13 mouse cellular contexts compared by ENCODE assay signal in genomic region chr6:145713241-145714114, GRCm38 (mm10). TPM values are rescaled to one million over a fixed set of nuclear protein-coding genes. Genes with fewer than 3 reads are reported as not detected.
A peak's percentile ranks its signal among the peaks of the same experiment; 100 is the strongest.
DNase-seq lines count a peak whose midpoint lies in the region; ATAC-seq and TF ChIP-seq lines count a peak whose summit lies in the region.
"Had no signal": no experiment of that assay in that cellular context is flagged by ENCODE, and none has a peak within 500 bp of the region (broad histone marks: within the 10 kb centered on the region; RNA-seq: fewer than 3 reads in every experiment).

No protein-coding gene starts in this region.

- no peak overlapping the region for H3K4me2 ChIP-seq in hindbrain, embryonic 14.5 days (replicated peaks)
- H3K4me2 ChIP-seq in midbrain, postnatal 0 days (ENCODE audit: low read depth, low read length, poor library complexity, severe bottlenecking): no peak overlapping the region
- H3K4me2 ChIP-seq: liver, embryonic 11.5 days had no signal

- H3K27ac ChIP-seq in hindbrain, embryonic 10.5 days: peak overlapping the region; percentile 60
- no peak overlapping the region for H3K27ac ChIP-seq in hindbrain, embryonic 14.5 days
- peak overlapping the region; percentile 1; the same call in 1 of the 2 replicates for H3K27ac ChIP-seq in embryonic facial prominence, embryonic 10.5 days (replicated peaks)
- H3K27ac ChIP-seq in midbrain, postnatal 0 days (ENCODE audit: low read depth, low read length): 0 out of 2 replicates have a peak overlapping the region, but pooled peaks have one; percentile 18
- H3K27ac ChIP-seq: heart, adult 2 months had no signal

- no peaks in the 10 kb centered on the region for H3K27me3 ChIP-seq in hindbrain, embryonic 10.5 days (ENCODE audit: insufficient read depth, poor library complexity, severe bottlenecking)
- H3K27me3 ChIP-seq in hindbrain, embryonic 14.5 days (ENCODE audit: control insufficient read depth, insufficient read depth, low read length): no peaks in the 10 kb centered on the region
- H3K27me3 ChIP-seq in embryonic facial prominence, embryonic 10.5 days (replicated peaks; ENCODE audit: low read depth, poor library complexity, severe bottlenecking): no peaks in the 10 kb centered on the region
- H3K27me3 ChIP-seq in midbrain, postnatal 0 days (ENCODE audit: insufficient read depth, low read length): no peaks in the 10 kb centered on the region

- DNase-seq in hindbrain, embryonic 10.5 days (ENCODE audit: low spot score): peak; percentile 43
- no peak for DNase-seq in hindbrain, embryonic 14.5 days (ENCODE audit: low spot score)
- peak; percentile 34 for DNase-seq in ES-CJ7 (ENCODE audit: low read depth, low spot score)
- DNase-seq in embryonic facial prominence, embryonic 10.5 days (ENCODE audit: low spot score): peak; percentile 28
- no peak for DNase-seq in midbrain, postnatal 0 days (ENCODE audit: low spot score)
- DNase-seq in thymus, adult 18-20 months: no peak
- no peak for DNase-seq in spleen, postnatal 36 days (ENCODE audit: low spot score in 2 of 2)
- DNase-seq in frontal cortex, postnatal 25 days (ENCODE audit: low spot score in 2 of 2): no peak
- DNase-seq: cerebellum, adult 2 months; heart, adult 2 months; lung, postnatal 10 days; thymus, postnatal 14 days had no signal

- H3K9ac ChIP-seq in hindbrain, embryonic 14.5 days: no peak overlapping the region
- no peak overlapping the region for H3K9ac ChIP-seq in midbrain, postnatal 0 days (replicated peaks; ENCODE audit: low read length, poor library complexity, severe bottlenecking)

- no peak for TF ChIP-seq CTCF in midbrain, postnatal 0 days (IDR thresholded peaks at IDR 0.05)

- H3K4me1 ChIP-seq in hindbrain, embryonic 10.5 days (replicated peaks): peaks cover 24% of the 10 kb centered on the region
- peaks cover 7% of the 10 kb centered on the region; the same call in 1 of the 2 replicates for H3K4me1 ChIP-seq in hindbrain, embryonic 14.5 days (replicated peaks; ENCODE audit: control insufficient read depth, insufficient read depth, low read length)
- peaks cover 15% of the 10 kb centered on the region for H3K4me1 ChIP-seq in embryonic facial prominence, embryonic 10.5 days
- H3K4me1 ChIP-seq in midbrain, postnatal 0 days (ENCODE audit: insufficient read depth, low read length): peaks cover 5% of the 10 kb centered on the region; the same call in 1 of the 2 replicates

- no peak for ATAC-seq in hindbrain, embryonic 14.5 days (ENCODE audit: low FRiP score)
- 0 out of 2 replicates have a peak, but pooled peaks have one; percentile 34 for ATAC-seq in midbrain, postnatal 0 days (ENCODE audit: low FRiP score)

- no peaks in the 10 kb centered on the region for H3K36me3 ChIP-seq in hindbrain, embryonic 10.5 days
- H3K36me3 ChIP-seq in hindbrain, embryonic 14.5 days (replicated peaks; ENCODE audit: control insufficient read depth, insufficient read depth): no peaks in the 10 kb centered on the region
- no peaks in the 10 kb centered on the region for H3K36me3 ChIP-seq in embryonic facial prominence, embryonic 10.5 days (replicated peaks)
- no peaks in the 10 kb centered on the region for H3K36me3 ChIP-seq in midbrain, postnatal 0 days (ENCODE audit: insufficient read depth, low read length)

- H3K4me3 ChIP-seq in hindbrain, embryonic 10.5 days: no peak overlapping the region
- no peak overlapping the region for H3K4me3 ChIP-seq in hindbrain, embryonic 14.5 days (replicated peaks; ENCODE audit: low read length)
- no peak overlapping the region for H3K4me3 ChIP-seq in embryonic facial prominence, embryonic 10.5 days
- H3K4me3 ChIP-seq in midbrain, postnatal 0 days (ENCODE audit: low read depth, low read length): no peak overlapping the region
- H3K4me3 ChIP-seq: heart, adult 2 months had no signal

- 29% methylated on average over 8 of the region's 8 CpGs for WGBS in hindbrain, embryonic 10.5 days
- 27% methylated on average over 8 of the region's 8 CpGs for WGBS in hindbrain, embryonic 14.5 days
- 61% methylated on average over 8 of the region's 8 CpGs for WGBS in embryonic facial prominence, embryonic 10.5 days
- 37% methylated on average over 8 of the region's 8 CpGs for WGBS in midbrain, postnatal 0 days

- H3K9me3 ChIP-seq in hindbrain, embryonic 10.5 days: no peaks in the 10 kb centered on the region
- H3K9me3 ChIP-seq in hindbrain, embryonic 14.5 days (ENCODE audit: control insufficient read depth, low read length): no peaks in the 10 kb centered on the region
- no peaks in the 10 kb centered on the region for H3K9me3 ChIP-seq in embryonic facial prominence, embryonic 10.5 days
- H3K9me3 ChIP-seq in midbrain, postnatal 0 days (ENCODE audit: low read length): no peaks in the 10 kb centered on the region

RNA-seq across cellular contexts. Expression of gene Rassf8, which starts 33.1 kb away (rescaled TPM):
- 2.9 and 4.2 TPM in 2 replicates for polyA plus RNA-seq in hindbrain, embryonic 10.5 days (2016; fragmentation: Nextera tagmentation; extraction: Ambion mirVana)
- polyA plus RNA-seq in hindbrain, embryonic 14.5 days (2014; fragmentation: Nextera tagmentation; extraction: Ambion mirVana): 5.0 and 5.6 TPM in 2 replicates
- 3.5 and 3.7 TPM in 2 replicates for polyA plus RNA-seq in embryonic facial prominence, embryonic 10.5 days (2016; fragmentation: Nextera tagmentation; extraction: Ambion mirVana)
- total RNA-seq in midbrain, postnatal 0 days (2014; rRNA removed): 15.4 and 16.3 TPM in 2 replicates
- 4.5 and 5.6 TPM in 2 replicates for polyA plus RNA-seq in midbrain, postnatal 0 days (2015; fragmentation: Nextera tagmentation; extraction: Ambion mirVana)

Comparison
In these comparisons a context has a peak if more than half of its experiments do, and no peak if none do; other contexts are left out.
1. DNase-seq: peak in hindbrain, embryonic 10.5 days (single experiment), ES-CJ7 (single experiment) and embryonic facial prominence, embryonic 10.5 days (single experiment); none in hindbrain, embryonic 14.5 days (single experiment), midbrain, postnatal 0 days (single experiment), thymus, adult 18-20 months (0 of 2), spleen, postnatal 36 days (0 of 2) and frontal cortex, postnatal 25 days (0 of 2).